Mouse (Mus musculus): ENCODE data around the gene Cep89. TPM values are rescaled to one million over a fixed set of nuclear protein-coding genes. Genes with fewer than 3 reads are reported as not detected.

Gene Cep89
- polyA plus RNA-seq, 1 experiment: 19.3 TPM

DNA sequence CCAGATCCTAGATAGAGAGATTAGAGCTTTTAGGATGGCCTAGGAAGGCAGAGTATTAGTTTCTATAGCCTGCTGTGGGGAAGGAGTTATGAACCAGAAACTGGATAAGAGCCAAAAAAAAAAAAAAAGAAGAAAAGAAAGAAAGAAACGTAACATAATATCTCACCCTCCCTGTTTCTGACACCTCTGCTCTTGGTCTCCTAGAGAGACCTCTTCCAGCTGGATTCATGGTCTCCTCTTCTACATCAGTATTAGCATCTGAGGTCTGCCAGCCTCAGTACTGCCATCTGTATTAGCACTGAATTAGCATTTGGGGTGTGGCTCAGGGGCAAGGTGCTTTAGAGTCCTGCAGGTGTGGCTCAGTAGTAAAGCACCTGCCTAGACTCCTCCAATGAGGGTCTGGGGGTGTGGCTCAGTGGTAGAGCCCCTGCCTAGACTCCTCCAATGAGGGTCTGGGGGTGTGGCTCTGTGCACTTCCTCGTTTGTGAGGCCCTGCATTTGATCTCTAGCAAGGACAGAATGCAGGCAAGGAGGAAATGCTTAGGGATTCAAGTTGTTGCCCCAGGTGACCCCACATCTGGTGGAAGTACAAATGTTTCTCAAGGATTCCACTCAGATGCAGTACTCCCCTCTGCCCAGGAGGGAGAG, 14.0 kb upstream of the Cep89 start:
- DNase-seq (ENCODE audit: low read depth): no peak

GRCm38 (mm10) chr7:35386525-35386952, 10.3 kb upstream of the Cep89 start:
- no peak for DNase-seq (ENCODE audit: low read depth)

- DNase-seq (ENCODE audit: low read depth): no peak
These were observed 8.1 kb upstream of the Cep89 start for GRCm38 (mm10) chr7:35388694-35389093.

DNA sequence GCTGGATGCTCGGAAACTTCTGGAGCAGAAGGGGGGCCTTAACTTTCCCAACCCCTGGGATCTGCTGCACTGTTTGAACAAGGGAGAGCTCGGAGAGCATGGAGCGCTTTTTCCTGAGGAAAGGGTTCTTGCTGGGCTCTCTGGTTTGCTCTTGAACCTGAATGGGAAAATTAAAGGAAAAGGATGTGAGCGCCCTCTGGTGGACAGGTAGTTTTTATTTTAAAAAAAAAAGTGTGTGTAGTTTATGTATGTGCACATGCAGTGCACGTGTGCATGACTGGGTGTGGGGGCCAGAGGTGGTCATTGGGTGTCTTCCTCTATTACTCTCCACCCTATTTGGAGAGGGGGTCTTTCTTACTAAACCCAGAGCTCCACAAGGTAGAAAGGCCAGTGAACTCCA, 3.9 kb upstream of the Cep89 start:
- no peak for DNase-seq (ENCODE audit: low read depth)

DNA sequence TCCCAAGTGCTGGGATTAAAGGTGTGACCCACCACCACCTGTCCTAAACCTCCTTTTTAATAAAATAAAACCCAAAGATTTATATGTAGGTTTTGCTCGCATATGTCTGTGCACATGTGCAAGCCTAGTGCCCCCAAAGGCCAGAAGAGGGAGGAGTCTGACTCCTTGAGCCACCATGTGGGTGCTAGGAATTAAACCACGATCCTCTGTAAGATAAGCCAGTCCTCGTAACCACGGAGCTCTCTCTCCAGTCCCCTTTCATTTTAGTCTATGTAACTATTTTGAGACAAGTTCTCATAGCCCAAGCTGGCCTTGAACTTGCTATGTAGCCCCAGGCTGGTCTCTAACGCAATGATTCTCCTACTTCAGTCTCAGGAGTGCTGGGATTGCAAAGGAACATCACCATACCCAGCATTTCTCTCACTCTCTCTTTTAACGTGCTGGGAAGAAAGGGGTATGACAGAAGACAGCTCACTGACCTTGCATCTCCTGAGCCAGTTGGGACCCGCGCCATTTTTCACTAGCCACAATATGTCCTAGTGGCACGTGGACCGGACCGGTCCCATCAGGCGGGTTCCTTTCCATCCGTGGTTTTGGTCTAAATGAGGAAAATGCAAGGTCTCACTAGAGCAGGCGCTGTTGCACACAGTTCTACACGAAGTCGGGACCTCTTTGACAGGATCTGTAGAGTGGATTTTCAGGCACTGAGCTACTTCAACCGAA, 940 bp upstream of the Cep89 start:
- no peak for DNase-seq (ENCODE audit: low read depth)

GRCm38 (mm10) chr7:35401169-35401568, 4.3 kb downstream of the Cep89 start:
- no peak for DNase-seq (ENCODE audit: low read depth)

GRCm38 (mm10) chr7:35415226-35415625, 18.4 kb downstream of the Cep89 start:
- no peak for DNase-seq (ENCODE audit: low read depth)

GRCm38 (mm10) chr7:35415801-35416653, 19.2 kb downstream of the Cep89 start:
- DNase-seq (ENCODE audit: low read depth): no peak

DNA sequence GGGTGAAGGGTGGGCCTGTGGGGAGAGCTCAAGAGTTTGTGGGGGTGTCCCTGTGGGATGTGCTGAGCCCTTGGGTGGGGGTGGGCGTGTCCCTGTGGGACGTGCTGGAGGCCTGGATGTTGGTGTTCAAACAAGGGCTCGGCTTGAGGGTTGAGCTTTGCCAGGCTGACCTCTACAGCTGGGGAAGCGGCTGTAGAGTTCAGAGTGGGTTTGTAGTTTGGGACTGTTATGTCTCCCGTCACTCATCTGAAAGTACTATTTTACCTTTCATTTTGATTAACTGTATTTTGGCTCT, 19.8 kb downstream of the Cep89 start:
- DNase-seq (ENCODE audit: low read depth): no peak

DNA sequence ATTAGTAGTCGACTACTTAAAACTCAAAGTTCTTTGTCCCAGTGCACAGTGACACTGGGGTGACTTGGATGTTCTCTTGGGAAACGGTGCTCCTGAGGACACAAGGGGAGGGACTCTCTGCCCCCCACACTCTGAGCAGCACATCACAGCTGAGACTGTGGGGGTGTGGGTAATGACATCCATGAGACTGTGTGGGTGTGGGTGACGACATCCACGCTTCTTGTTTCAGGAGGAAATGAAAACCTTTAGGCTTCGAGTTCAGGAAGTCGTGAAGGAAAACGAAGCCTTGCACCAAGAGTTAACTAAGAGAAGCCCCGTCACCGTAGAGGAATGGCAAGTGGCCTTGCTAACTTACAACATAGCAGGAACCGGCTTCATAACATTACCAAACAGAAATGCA, 26.2 kb downstream of the Cep89 start:
- DNase-seq (ENCODE audit: low read depth): no peak

- DNase-seq (ENCODE audit: low read depth): no peak
These were observed 31.3 kb downstream of the Cep89 start for GRCm38 (mm10) chr7:35428146-35428545.

- no peak for DNase-seq (ENCODE audit: low read depth)
These were observed 38.4 kb downstream of the Cep89 start for GRCm38 (mm10) chr7:35435266-35435665.

GRCm38 (mm10) chr7:35447501-35447900, 50.7 kb downstream of the Cep89 start:
- DNase-seq (ENCODE audit: low read depth): no peak

DNA sequence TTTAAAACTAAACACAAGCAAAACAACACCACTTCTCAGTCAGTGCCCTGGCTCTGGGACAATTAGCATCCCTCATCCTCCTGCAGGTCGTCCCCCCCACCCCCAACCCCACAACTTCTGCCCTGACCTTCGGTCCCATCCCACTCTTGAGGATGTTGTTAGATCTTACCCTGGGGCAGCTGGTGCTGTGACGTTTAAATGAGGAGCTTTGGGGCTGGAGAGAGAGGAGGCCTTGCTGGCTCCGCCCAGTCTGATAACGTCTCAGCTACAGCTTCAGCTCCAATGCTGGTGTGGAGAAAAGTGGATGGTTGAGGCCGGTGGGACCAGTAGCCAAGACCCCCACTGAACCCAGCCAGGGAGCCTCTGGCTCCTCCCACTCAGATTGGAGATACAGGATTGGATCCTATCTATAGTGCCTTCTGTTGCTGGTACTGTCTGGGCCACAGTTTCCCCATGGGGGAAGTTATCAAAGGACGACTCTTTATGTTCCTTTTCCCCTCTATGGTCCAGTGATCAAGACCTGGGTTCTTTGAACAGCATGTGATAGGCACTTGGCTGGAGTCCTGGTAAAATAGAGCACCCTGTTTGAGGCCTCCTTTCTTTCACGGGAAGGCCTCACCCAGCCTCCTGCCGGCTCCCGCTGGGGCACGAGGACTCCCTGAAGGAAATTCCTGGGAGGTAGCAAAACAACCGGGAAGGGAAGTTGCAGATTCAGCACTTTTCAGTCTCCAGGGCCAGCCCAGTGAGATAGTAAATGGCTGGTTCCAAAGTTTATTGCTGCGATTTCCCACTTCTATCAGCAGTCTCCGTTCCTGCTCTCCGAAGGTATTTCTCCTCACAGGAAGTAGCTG, 51.4 kb downstream of the Cep89 start, which contains the start of gene Slc7a9:
Gene Slc7a9 (plus strand): TSS at position 801 of the 851 bp plus-strand sequence.
- DNase-seq (ENCODE audit: low read depth): no peak

DNA sequence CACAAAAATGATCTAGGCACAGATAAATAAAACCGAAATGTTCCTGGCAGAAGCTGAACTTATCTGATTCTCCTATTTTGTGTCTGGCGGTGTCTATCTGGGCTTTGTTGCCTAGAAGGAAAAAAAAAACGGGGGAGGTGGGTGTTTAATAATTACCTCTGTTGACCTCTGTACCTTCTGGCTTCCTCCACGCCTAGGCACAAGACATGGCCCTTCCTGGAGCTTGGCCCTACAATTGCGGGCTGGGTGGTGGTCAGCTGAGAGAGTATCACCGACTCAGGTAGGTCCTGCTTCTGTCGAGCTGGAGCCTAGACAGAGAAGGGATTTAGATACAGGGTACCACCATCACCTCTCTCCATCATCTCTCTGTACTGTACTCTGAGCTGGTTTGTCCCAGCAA, 52.0 kb downstream of the Cep89 start:
- no peak for DNase-seq (ENCODE audit: low read depth)

GRCm38 (mm10) chr7:35456091-35456814, 59.4 kb downstream of the Cep89 start:
- no peak for DNase-seq (ENCODE audit: low read depth)

GRCm38 (mm10) chr7:35460971-35461370, 64.1 kb downstream of the Cep89 start:
- DNase-seq (ENCODE audit: low read depth): no peak

GRCm38 (mm10) chr7:35465027-35465426, 68.2 kb downstream of the Cep89 start:
- DNase-seq (ENCODE audit: low read depth): no peak

DNA sequence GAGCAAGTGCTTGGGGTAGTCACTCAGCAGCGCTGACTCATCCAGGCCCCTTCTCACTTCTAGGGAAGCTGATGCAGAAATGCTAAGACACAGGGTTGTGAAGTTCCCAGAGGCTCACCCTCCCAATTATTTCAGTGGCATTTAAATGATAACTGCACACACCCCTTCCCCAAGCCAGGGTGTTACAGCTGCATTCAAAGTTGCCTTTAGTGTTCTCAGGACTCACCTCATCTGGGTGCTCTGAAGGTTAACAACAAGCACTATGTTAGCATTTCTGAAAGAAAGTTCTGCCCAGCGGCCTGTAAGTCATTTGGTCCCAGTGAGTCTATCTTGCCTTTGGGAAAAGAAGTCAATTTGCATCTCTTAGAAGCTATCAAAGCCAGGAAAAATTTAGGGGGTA, 71.0 kb downstream of the Cep89 start:
- no peak for DNase-seq (ENCODE audit: low read depth)

DNA sequence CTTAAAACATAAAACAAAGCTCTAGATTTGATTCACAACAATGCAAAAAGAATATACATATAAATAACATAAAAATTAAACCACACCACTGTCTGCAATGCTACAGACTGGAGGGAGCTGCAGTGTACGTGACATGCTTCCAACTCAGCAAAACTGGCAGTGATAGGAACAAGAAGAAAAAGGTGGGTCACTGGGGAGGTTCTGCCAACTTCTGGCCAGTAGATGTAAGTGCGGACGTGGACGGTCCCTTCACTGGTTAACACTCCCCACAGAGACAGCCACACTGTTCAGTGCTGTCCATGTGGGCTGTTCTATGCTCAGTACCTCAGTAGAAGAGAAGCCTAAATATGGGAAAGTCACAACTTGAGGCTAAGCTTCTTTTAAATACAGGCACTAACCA, 74.0 kb downstream of the Cep89 start:
- no peak for DNase-seq (ENCODE audit: low read depth)

DNA sequence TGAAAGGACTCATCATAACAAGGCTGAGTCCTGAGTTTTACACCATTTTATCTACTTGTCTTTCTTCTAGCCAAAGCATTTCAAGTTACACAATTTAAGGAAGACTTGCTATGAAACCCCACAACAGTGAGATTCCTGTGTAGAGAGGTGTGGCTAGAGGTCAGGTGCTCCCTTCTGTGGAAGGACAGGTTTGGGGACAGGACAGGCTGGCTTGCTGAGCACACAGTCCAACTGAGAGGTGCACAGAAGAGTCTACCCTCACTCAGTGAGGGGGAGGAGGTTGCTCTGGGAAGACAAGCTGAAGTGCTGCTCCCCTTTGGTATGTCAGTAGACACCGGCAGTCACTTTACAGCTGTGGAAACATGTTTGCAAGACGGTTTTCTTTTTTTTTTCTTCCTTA, 79.6 kb downstream of the Cep89 start:
- no peak for DNase-seq (ENCODE audit: low read depth)
